Mouse (Mus musculus) kidney, adult 2 months (tissue): ENCODE data around the gene Tsen2.

Experiments
- CTCF ChIP-seq: fragments of 200-500 bp; conservative IDR thresholded peaks from 2 replicates; pipeline ENCODE4 v1.5.1; 2011; ENCODE audit warnings: low read depth, mild to moderate bottlenecking, control low read depth, low read length, moderate library complexity, mixed read lengths; ENCODE audit not compliant: insufficient read depth, insufficient read length
- POLR2A ChIP-seq: fragments of 200-500 bp; IDR thresholded peaks from one replicate; pipeline ENCODE4 v1.6.1; 2011; ENCODE audit warnings: low read depth, low read length, control low read depth

- TF ChIP-seq CTCF (peak; percentile 76), POLR2A (no peak)
These were observed 1.8 kb downstream of the Tsen2 start for GRCm38 (mm10) chr6:115546276-115546675.
